Mouse (Mus musculus): Measurements from ENCODE around the gene Ccdc113. TPM values are rescaled to one million over a fixed set of nuclear protein-coding genes. Genes with fewer than 3 reads are reported as not detected.
"Not testable (repeated sequence)": the region's sequence is repeated elsewhere in the genome, so short reads cannot be mapped to it uniquely, and the experiment has no call there.

Gene Ccdc113
- total and polyA plus RNA-seq, 2 experiments from 2014 or later, result 0.34 to 1.6 TPM

- peak overlapping the region; percentile 94 for H3K27ac ChIP-seq (ENCODE audit: low read depth)
- TF ChIP-seq EP300 (IDR thresholded peaks at IDR 0.05; ENCODE audit: low read depth) (no peak), CTCF (IDR thresholded peaks at IDR 0.05; ENCODE audit: low read depth) (no peak)
- H3K27me3 ChIP-seq (ENCODE audit: control insufficient read depth, insufficient read depth, low read length), result no peaks in the 10 kb centered on the region
- 76% methylated on average over 14 of the region's 14 CpGs for WGBS
- no peak overlapping the region for H3K9ac ChIP-seq (replicated peaks; ENCODE audit: low read depth, low read length)
- H3K36me3 ChIP-seq (replicated peaks; ENCODE audit: control insufficient read depth, insufficient read depth, low read length), result no peaks in the 10 kb centered on the region
- ATAC-seq (ENCODE audit: insufficient read depth, low read depth), result no peak
- H3K4me3 ChIP-seq (ENCODE audit: low read depth, low read length), result no peak overlapping the region
- H3K4me2 ChIP-seq (ENCODE audit: low read depth, low read length), result no peak overlapping the region
- H3K4me1 ChIP-seq (ENCODE audit: control insufficient read depth, insufficient read depth), result no peaks in the 10 kb centered on the region; the same call in 1 of the 2 replicates
- H3K9me3 ChIP-seq (replicated peaks; ENCODE audit: control insufficient read depth, low read length), result no peaks in the 10 kb centered on the region
- DNase-seq (ENCODE audit: low spot score), result no peak
These were observed 61.2 kb downstream of the Ccdc113 start for GRCm38 (mm10) chr8:95595131-95595530.

GRCm38 (mm10) chr8:95596841-95597241 lies 63.0 kb downstream of the Ccdc113 start:
- Histone ChIP-seq H3K4me2 (ENCODE audit: low read depth, low read length) (peak overlapping the region; percentile 17), H3K4me3 (ENCODE audit: low read depth, low read length) (no peak overlapping the region), H3K27me3 (ENCODE audit: control insufficient read depth, insufficient read depth, low read length) (no peaks in the 10 kb centered on the region), H3K9me3 (replicated peaks; ENCODE audit: control insufficient read depth, low read length) (no peaks in the 10 kb centered on the region), H3K27ac (ENCODE audit: low read depth) (peak overlapping the region; percentile 94), H3K4me1 (ENCODE audit: control insufficient read depth, insufficient read depth) (no peaks in the 10 kb centered on the region; the same call in 1 of the 2 replicates), H3K36me3 (replicated peaks; ENCODE audit: control insufficient read depth, insufficient read depth, low read length) (no peaks in the 10 kb centered on the region), H3K9ac (replicated peaks; ENCODE audit: low read depth, low read length) (no peak overlapping the region)
- 17% methylated on average over 4 of the region's 4 CpGs for WGBS
- TF ChIP-seq EP300 (IDR thresholded peaks at IDR 0.05; ENCODE audit: low read depth) (peak; percentile 98), CTCF (IDR thresholded peaks at IDR 0.05; ENCODE audit: low read depth) (no peak)
- ATAC-seq (ENCODE audit: insufficient read depth, low read depth) (peak; percentile 94), DNase-seq (ENCODE audit: low spot score) (peak; percentile 93)

- WGBS, result 8% methylated on average over 11 of the region's 11 CpGs
- TF ChIP-seq EP300 (IDR thresholded peaks at IDR 0.05; ENCODE audit: low read depth) (no peak), CTCF (IDR thresholded peaks at IDR 0.05; ENCODE audit: low read depth) (peak; percentile 75)
- Histone ChIP-seq H3K4me3 (ENCODE audit: low read depth, low read length) (peak overlapping the region; percentile 12; the same call in 1 of the 2 replicates), H3K27me3 (ENCODE audit: control insufficient read depth, insufficient read depth, low read length) (no peaks in the 10 kb centered on the region), H3K4me2 (ENCODE audit: low read depth, low read length) (peak overlapping the region; percentile 35), H3K36me3 (replicated peaks; ENCODE audit: control insufficient read depth, insufficient read depth, low read length) (no peaks in the 10 kb centered on the region), H3K27ac (ENCODE audit: low read depth) (no peak overlapping the region), H3K4me1 (ENCODE audit: control insufficient read depth, insufficient read depth) (no peaks in the 10 kb centered on the region), H3K9me3 (replicated peaks; ENCODE audit: control insufficient read depth, low read length) (no peaks in the 10 kb centered on the region), H3K9ac (replicated peaks; ENCODE audit: low read depth, low read length) (no peak overlapping the region)
- ATAC-seq (ENCODE audit: insufficient read depth, low read depth), result no peak
- peak; percentile 56 for DNase-seq (ENCODE audit: low spot score)
These were observed 66.0 kb downstream of the Ccdc113 start for GRCm38 (mm10) chr8:95599861-95600260.

GRCm38 (mm10) chr8:95601306-95601705 lies 67.4 kb downstream of the Ccdc113 start:
- WGBS, result 74% methylated on average over 15 of the region's 15 CpGs
- Histone ChIP-seq H3K4me1 (ENCODE audit: control insufficient read depth, insufficient read depth) (no peaks in the 10 kb centered on the region), H3K27me3 (ENCODE audit: control insufficient read depth, insufficient read depth, low read length) (no peaks in the 10 kb centered on the region), H3K4me3 (ENCODE audit: low read depth, low read length) (no peak overlapping the region), H3K27ac (ENCODE audit: low read depth) (no peak overlapping the region), H3K36me3 (replicated peaks; ENCODE audit: control insufficient read depth, insufficient read depth, low read length) (no peaks in the 10 kb centered on the region), H3K9ac (replicated peaks; ENCODE audit: low read depth, low read length) (no peak overlapping the region), H3K4me2 (ENCODE audit: low read depth, low read length) (no peak overlapping the region), H3K9me3 (replicated peaks; ENCODE audit: control insufficient read depth, low read length) (no peaks in the 10 kb centered on the region)
- DNase-seq (ENCODE audit: low spot score), result no peak
- TF ChIP-seq CTCF (IDR thresholded peaks at IDR 0.05; ENCODE audit: low read depth), result no peak
- no peak for TF ChIP-seq EP300 (IDR thresholded peaks at IDR 0.05; ENCODE audit: low read depth)
- no peak for ATAC-seq (ENCODE audit: insufficient read depth, low read depth)

- H3K4me1 ChIP-seq (ENCODE audit: control insufficient read depth, insufficient read depth), result no peaks in the 10 kb centered on the region
- no peaks in the 10 kb centered on the region for H3K27me3 ChIP-seq (ENCODE audit: control insufficient read depth, insufficient read depth, low read length)
- H3K4me3 ChIP-seq (ENCODE audit: low read depth, low read length), result no peak overlapping the region
- H3K4me2 ChIP-seq (ENCODE audit: low read depth, low read length), result no peak overlapping the region
- H3K36me3 ChIP-seq (replicated peaks; ENCODE audit: control insufficient read depth, insufficient read depth, low read length), result no peaks in the 10 kb centered on the region
- H3K27ac ChIP-seq (ENCODE audit: low read depth), result no peak overlapping the region
- no peak for TF ChIP-seq EP300 (IDR thresholded peaks at IDR 0.05; ENCODE audit: low read depth)
- peak; percentile 28; the same call in 1 of the 2 replicates for TF ChIP-seq CTCF (IDR thresholded peaks at IDR 0.05; ENCODE audit: low read depth)
- no peaks in the 10 kb centered on the region for H3K9me3 ChIP-seq (replicated peaks; ENCODE audit: control insufficient read depth, low read length)
- ATAC-seq (ENCODE audit: insufficient read depth, low read depth) (no peak), DNase-seq (ENCODE audit: low spot score) (no peak)
- no peak overlapping the region for H3K9ac ChIP-seq (replicated peaks; ENCODE audit: low read depth, low read length)
- WGBS, result 71% methylated on average over 2 of the region's 2 CpGs
These were observed 68.3 kb downstream of the Ccdc113 start for GRCm38 (mm10) chr8:95602168-95602567.

- H3K4me2 ChIP-seq (ENCODE audit: low read depth, low read length), result peak overlapping the region; percentile 21
- H3K36me3 ChIP-seq (replicated peaks; ENCODE audit: control insufficient read depth, insufficient read depth, low read length); H3K4me1 ChIP-seq (ENCODE audit: control insufficient read depth, insufficient read depth); H3K9me3 ChIP-seq (replicated peaks; ENCODE audit: control insufficient read depth, low read length); H3K9ac ChIP-seq (replicated peaks; ENCODE audit: low read depth, low read length); H3K4me3 ChIP-seq (ENCODE audit: low read depth, low read length); ATAC-seq (ENCODE audit: insufficient read depth, low read depth); DNase-seq (ENCODE audit: low spot score); H3K27me3 ChIP-seq (ENCODE audit: control insufficient read depth, insufficient read depth, low read length): not testable (repeated sequence)
- H3K27ac ChIP-seq (ENCODE audit: low read depth), result peak overlapping the region; percentile 14; the same call in 1 of the 2 replicates
- WGBS, result 14% methylated on average over 4 of the region's 5 CpGs
- peak; percentile 36 for TF ChIP-seq CTCF (IDR thresholded peaks at IDR 0.05; ENCODE audit: low read depth)
These were observed 72.6 kb downstream of the Ccdc113 start for GRCm38 (mm10) chr8:95606509-95606908.
